Mouse (Mus musculus): ENCODE data around the gene Fasl. TPM values are rescaled to one million over a fixed set of nuclear protein-coding genes. Genes with fewer than 3 reads are reported as not detected.

The Fasl gene
- not detected for total RNA-seq (2023)

GRCm38 (mm10) chr1:161788339-161788738 lies at the start of gene Fasl:
TSS of gene Fasl (minus strand) at chr1:161788495.

Other genes starting within 250 kb of the Fasl start
- gene Suco, start 88.2 kb upstream of the Fasl start, total RNA-seq (2023) = 10 to 100 TPM; 51.7 to 57.8 TPM
- 10 to 100 TPM; 15.8 to 18.3 TPM for gene Pigc, start 180.7 kb upstream of the Fasl start, total RNA-seq (2023)
- not detected for gene 4930558K02Rik, start 191.1 kb upstream of the Fasl start, total RNA-seq (2023)

All from monocyte, adult 59 days (primary cell).